Mouse (Mus musculus) frontal cortex, adult 2 months (tissue): ENCODE data around the gene Polm. TPM values are rescaled to one million over a fixed set of nuclear protein-coding genes. Genes with fewer than 3 reads are reported as not detected.

ENCODE experiments used
- DNase-seq, 2 experiments: peaks; one replicate each; pipeline ENCODE4 v3.0.0; 2022; ENCODE audit warnings: low spot score in 1 of 2; ENCODE audit errors: extremely low spot score in 1 of 2
- polyA plus RNA-seq: library from polyadenylated mRNA; depleted of rRNA; stranded (reverse); fragments of >200 nt; gene quantifications from 2 replicates; pipeline ENCODE4 v1.2.3, GENCODE M21; 2012; rRNA removed

Gene Polm
- polyA plus RNA-seq, 1 experiment, result 15.9 TPM

GRCm38 (mm10) chr11:5785732-5786131, 52.1 kb downstream of the Polm start:
- no peak for DNase-seq

DNA sequence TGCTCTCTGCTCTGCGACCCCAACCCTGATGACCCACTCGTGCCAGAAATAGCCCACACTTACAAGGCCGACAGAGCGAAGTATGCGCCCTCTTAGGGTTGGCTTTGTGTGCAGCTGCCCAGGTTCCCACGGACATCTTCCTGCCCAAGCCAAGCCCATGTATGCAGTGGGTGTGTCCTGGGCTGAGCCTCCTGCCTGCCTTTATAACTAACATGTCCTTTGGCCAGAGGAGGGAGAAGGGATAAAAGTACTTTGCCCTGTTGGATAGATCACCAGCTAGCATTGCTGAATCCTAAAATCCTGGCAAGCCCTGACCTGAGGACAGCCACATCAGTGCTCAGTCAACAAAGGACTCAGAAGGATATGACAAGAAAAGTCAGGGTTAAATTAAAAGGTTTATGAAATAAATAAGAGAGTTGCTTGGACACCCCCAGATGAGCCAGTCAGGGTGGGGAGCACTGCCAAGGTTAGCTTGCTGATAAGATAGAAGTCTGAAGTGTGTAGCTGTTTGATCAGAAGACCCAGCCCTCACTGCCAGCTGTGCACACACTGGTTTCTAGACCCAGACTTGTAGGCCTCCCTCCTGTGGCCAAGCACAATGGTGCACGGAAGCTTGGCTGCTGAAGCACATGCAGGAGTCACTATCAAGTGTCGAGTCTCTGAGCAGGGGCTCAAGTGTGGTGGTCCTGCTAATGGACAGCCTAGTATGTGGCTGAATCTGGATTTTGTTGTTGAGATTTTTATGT, 55.4 kb downstream of the Polm start:
- no peak for DNase-seq

- no peak for DNase-seq
Observed at GRCm38 (mm10) chr11:5780035-5780499, 57.7 kb downstream of the Polm start.

GRCm38 (mm10) chr11:5778481-5778880, 59.3 kb downstream of the Polm start:
- no peak for DNase-seq

Other genes with a start within 250 kb of the Polm start
- 95.5 and 98.3 TPM in 2 replicates for gene Mrps24, start 122.3 kb downstream of the Polm start, polyA plus RNA-seq
- 33.8 and 34.4 TPM in 2 replicates for gene Urgcp, start 75.6 kb downstream of the Polm start, polyA plus RNA-seq
- 74.8 and 85.2 TPM in 2 replicates for gene Dbnl, start 49.5 kb downstream of the Polm start, polyA plus RNA-seq
- gene Pgam2, start 34.3 kb downstream of the Polm start, polyA plus RNA-seq, result 9.4 and 11.0 TPM in 2 replicates
- 15.8 and 20.3 TPM in 2 replicates for gene Aebp1, start 23.9 kb upstream of the Polm start, polyA plus RNA-seq
- 28.1 and 28.8 TPM in 2 replicates for gene Pold2, start 40.3 kb upstream of the Polm start, polyA plus RNA-seq
- gene Myl7, start 60.8 kb upstream of the Polm start, polyA plus RNA-seq, result not detected in 2 replicates
- gene Gck, start 112.1 kb upstream of the Polm start, polyA plus RNA-seq, result 0.97 and 1.1 TPM in 2 replicates
- gene Ykt6, start 117.7 kb upstream of the Polm start, polyA plus RNA-seq, result 61.1 and 61.9 TPM in 2 replicates
- gene Camk2b, start 228.3 kb upstream of the Polm start, polyA plus RNA-seq, result 594 and 605 TPM in 2 replicates